Mouse (Mus musculus): ENCODE data around the gene Gorasp1. TPM values are rescaled to one million over a fixed set of nuclear protein-coding genes. Genes with fewer than 3 reads are reported as not detected.

Gene Gorasp1
- polyA plus RNA-seq, 1 experiment = 6.6 TPM

DNA sequence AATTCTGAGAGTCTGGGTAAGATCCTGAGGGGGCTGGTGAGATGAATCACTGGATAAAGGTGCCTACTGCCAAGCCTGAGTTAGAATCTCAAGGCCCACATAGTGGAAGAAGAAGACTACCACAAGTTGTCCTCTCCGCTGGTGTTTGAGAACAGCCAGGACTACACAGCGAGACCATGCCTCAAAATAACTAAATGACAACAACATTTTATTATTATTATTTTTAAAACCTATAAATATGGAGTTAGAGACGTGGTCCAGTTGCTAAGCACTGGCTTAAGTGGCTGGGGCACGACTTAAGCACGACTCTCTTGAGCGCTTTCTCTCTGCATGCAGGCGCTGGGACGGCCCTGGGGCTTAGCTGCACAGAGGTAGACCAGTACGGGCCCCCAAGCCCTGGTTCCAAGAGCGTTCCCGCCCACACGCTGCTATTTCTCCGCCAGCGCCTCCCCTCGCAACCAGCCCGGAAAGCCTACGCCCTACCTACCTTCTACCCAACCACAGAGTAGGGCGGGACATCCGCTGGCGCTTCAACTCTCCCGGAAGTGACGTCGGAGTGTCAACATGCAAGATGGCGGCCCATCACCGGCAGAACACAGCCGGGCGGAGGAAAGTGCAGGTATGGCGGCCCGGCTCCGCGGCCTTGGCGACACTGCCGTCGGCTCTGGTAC, 42.9 kb downstream of the Gorasp1 start, which contains the start of gene Wdr48:
TSS of gene Wdr48 (plus strand) at position 540 of the 671 bp plus-strand sequence.
- Histone ChIP-seq H3K4me1 (ENCODE audit: control insufficient read depth, insufficient read depth, insufficient read length) (peaks cover 6% of the 10 kb centered on the region; the same call in 1 of the 2 replicates), H3K36me3 (ENCODE audit: control insufficient read depth, insufficient read depth, low read length) (no peaks in the 10 kb centered on the region), H3K4me3 (ENCODE audit: extremely low read depth, insufficient read depth, insufficient read length) (peak within 1 kb of the TSS; percentile 84), H3K27ac (ENCODE audit: insufficient read depth, low read length) (peak within 1 kb of the TSS; percentile 79), H3K27me3 (ENCODE audit: control insufficient read depth, insufficient read depth, low read length) (no peaks in the 10 kb centered on the region)
- DNase-seq (ENCODE audit: low read depth in 1 of 2, low spot score in 2 of 2) = peak; percentile 96 to 99
- TF ChIP-seq POLR2A (IDR thresholded peaks at IDR 0.05; ENCODE audit: low read depth, low read length) = peak; percentile 42; the same call in 1 of the 2 replicates
- TF ChIP-seq CTCF (IDR thresholded peaks at IDR 0.05; ENCODE audit: extremely low read depth, insufficient read depth, insufficient read length, insufficient replicate concordance) = no peak
- 4% methylated on average over 34 of the region's 34 CpGs for WGBS

DNA sequence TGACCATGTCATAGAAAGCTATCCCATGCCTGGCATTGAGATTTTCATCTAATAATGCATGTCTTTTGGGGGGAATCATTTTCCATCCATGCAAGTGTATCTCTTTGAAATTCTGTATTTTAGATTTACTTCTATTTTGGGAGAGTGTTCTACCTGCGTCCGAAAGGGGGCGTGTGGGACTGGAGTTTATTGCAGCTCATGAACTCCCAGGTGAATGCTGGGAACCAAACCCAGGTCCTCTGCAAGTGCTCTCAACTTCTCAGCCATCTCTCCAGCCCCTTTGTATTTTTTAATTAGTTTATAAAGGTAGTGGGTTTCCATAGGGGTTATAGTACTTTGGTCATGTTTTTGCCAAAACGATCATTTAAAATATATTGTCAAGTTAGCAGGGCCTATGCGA, 43.5 kb downstream of the Gorasp1 start:
- no peak overlapping the region for H3K27ac ChIP-seq (ENCODE audit: insufficient read depth, low read length)
- DNase-seq (ENCODE audit: low read depth in 1 of 2, low spot score in 2 of 2) = no peak
- H3K4me3 ChIP-seq (ENCODE audit: extremely low read depth, insufficient read depth, insufficient read length) = no peak overlapping the region
- peaks cover 6% of the 10 kb centered on the region; the same call in 1 of the 2 replicates for H3K4me1 ChIP-seq (ENCODE audit: control insufficient read depth, insufficient read depth, insufficient read length)
- H3K27me3 ChIP-seq (ENCODE audit: control insufficient read depth, insufficient read depth, low read length) = no peaks in the 10 kb centered on the region
- WGBS = 89% methylated on average over 5 of the region's 5 CpGs
- TF ChIP-seq POLR2A (IDR thresholded peaks at IDR 0.05; ENCODE audit: low read depth, low read length) (no peak), CTCF (IDR thresholded peaks at IDR 0.05; ENCODE audit: extremely low read depth, insufficient read depth, insufficient read length, insufficient replicate concordance) (no peak)
- H3K36me3 ChIP-seq (ENCODE audit: control insufficient read depth, insufficient read depth, low read length) = no peaks in the 10 kb centered on the region

DNA sequence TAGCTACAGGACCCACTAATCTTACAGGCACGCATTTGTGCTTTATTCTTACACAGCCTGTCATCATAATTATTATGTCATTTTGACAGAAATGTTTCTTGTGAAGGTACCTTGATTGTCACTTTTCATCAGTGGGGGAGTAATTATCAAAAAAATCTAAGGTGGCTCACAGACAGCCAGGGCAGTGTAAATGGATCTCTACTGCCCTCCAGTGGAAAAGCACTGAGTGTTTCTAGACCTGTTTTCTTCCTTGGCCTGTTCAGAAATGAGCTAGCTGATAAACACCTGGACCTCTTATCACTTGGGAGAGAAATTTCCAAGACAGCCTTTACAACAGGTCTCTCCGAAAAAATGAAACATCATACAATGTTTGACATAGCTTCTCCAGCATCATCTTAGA, 46.7 kb downstream of the Gorasp1 start:
- Histone ChIP-seq H3K27ac (ENCODE audit: insufficient read depth, low read length) (no peak overlapping the region), H3K4me1 (ENCODE audit: control insufficient read depth, insufficient read depth, insufficient read length) (peaks cover 4% of the 10 kb centered on the region; the same call in 1 of the 2 replicates), H3K36me3 (ENCODE audit: control insufficient read depth, insufficient read depth, low read length) (no peaks in the 10 kb centered on the region), H3K4me3 (ENCODE audit: extremely low read depth, insufficient read depth, insufficient read length) (no peak overlapping the region), H3K27me3 (ENCODE audit: control insufficient read depth, insufficient read depth, low read length) (no peaks in the 10 kb centered on the region)
- 72% methylated on average over 2 of the region's 2 CpGs for WGBS
- TF ChIP-seq POLR2A (IDR thresholded peaks at IDR 0.05; ENCODE audit: low read depth, low read length) (no peak), CTCF (IDR thresholded peaks at IDR 0.05; ENCODE audit: extremely low read depth, insufficient read depth, insufficient read length, insufficient replicate concordance) (peak; percentile 28; the same call in 1 of the 2 replicates)
- DNase-seq (ENCODE audit: low read depth in 1 of 2, low spot score in 2 of 2) = peak; percentile 27 to 30

- Histone ChIP-seq H3K4me1 (ENCODE audit: control insufficient read depth, insufficient read depth, insufficient read length) (no peaks in the 10 kb centered on the region), H3K4me3 (ENCODE audit: extremely low read depth, insufficient read depth, insufficient read length) (no peak overlapping the region), H3K27me3 (ENCODE audit: control insufficient read depth, insufficient read depth, low read length) (no peaks in the 10 kb centered on the region), H3K36me3 (ENCODE audit: control insufficient read depth, insufficient read depth, low read length) (no peaks in the 10 kb centered on the region), H3K27ac (ENCODE audit: insufficient read depth, low read length) (no peak overlapping the region)
- no peak for TF ChIP-seq POLR2A (IDR thresholded peaks at IDR 0.05; ENCODE audit: low read depth, low read length)
- no peak for TF ChIP-seq CTCF (IDR thresholded peaks at IDR 0.05; ENCODE audit: extremely low read depth, insufficient read depth, insufficient read length, insufficient replicate concordance)
- DNase-seq (ENCODE audit: low read depth in 1 of 2, low spot score in 2 of 2) = no peak
- 86% methylated on average over 9 of the region's 9 CpGs for WGBS
Observed at GRCm38 (mm10) chr9:119889446-119889845, 47.9 kb downstream of the Gorasp1 start.

DNA sequence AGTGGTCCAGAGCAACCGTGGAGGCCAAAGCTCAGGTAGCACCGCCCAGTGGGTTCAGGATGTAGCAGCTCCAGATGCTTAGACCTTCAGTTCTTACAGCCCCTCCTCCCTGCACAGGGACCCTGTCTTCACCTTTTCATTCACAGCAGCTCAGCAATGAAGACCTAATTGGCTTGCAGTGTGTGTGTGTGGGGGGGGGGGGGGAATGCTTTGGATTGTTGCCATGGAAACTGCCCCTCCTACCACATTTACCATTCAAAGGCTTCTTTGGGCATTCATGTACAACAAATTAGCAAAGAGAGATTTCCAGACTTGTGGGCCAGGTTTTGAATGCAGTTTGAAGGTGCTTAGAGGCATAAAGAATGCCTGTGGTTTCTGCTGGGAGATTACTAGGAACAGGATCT, 48.5 kb downstream of the Gorasp1 start:
- H3K4me1 ChIP-seq (ENCODE audit: control insufficient read depth, insufficient read depth, insufficient read length) = no peaks in the 10 kb centered on the region
- H3K36me3 ChIP-seq (ENCODE audit: control insufficient read depth, insufficient read depth, low read length) = no peaks in the 10 kb centered on the region
- no peak for TF ChIP-seq POLR2A (IDR thresholded peaks at IDR 0.05; ENCODE audit: low read depth, low read length)
- no peak for TF ChIP-seq CTCF (IDR thresholded peaks at IDR 0.05; ENCODE audit: extremely low read depth, insufficient read depth, insufficient read length, insufficient replicate concordance)
- no peaks in the 10 kb centered on the region for H3K27me3 ChIP-seq (ENCODE audit: control insufficient read depth, insufficient read depth, low read length)
- no peak overlapping the region for H3K27ac ChIP-seq (ENCODE audit: insufficient read depth, low read length)
- 64% methylated on average over 2 of the region's 2 CpGs for WGBS
- DNase-seq (ENCODE audit: low read depth in 1 of 2, low spot score in 2 of 2) = no peak
- no peak overlapping the region for H3K4me3 ChIP-seq (ENCODE audit: extremely low read depth, insufficient read depth, insufficient read length)

- no peaks in the 10 kb centered on the region; the same call in 1 of the 2 replicates for H3K27me3 ChIP-seq (ENCODE audit: control insufficient read depth, insufficient read depth, low read length)
- no peaks in the 10 kb centered on the region for H3K4me1 ChIP-seq (ENCODE audit: control insufficient read depth, insufficient read depth, insufficient read length)
- no peak for TF ChIP-seq POLR2A (IDR thresholded peaks at IDR 0.05; ENCODE audit: low read depth, low read length)
- no peak for TF ChIP-seq CTCF (IDR thresholded peaks at IDR 0.05; ENCODE audit: extremely low read depth, insufficient read depth, insufficient read length, insufficient replicate concordance)
- WGBS = 86% methylated on average over 4 of the region's 4 CpGs
- DNase-seq (ENCODE audit: low read depth in 1 of 2, low spot score in 2 of 2) = no peak
- H3K36me3 ChIP-seq (ENCODE audit: control insufficient read depth, insufficient read depth, low read length) = no peaks in the 10 kb centered on the region
- H3K4me3 ChIP-seq (ENCODE audit: extremely low read depth, insufficient read depth, insufficient read length) = no peak overlapping the region
- no peak overlapping the region for H3K27ac ChIP-seq (ENCODE audit: insufficient read depth, low read length)
Observed at GRCm38 (mm10) chr9:119887144-119887901, 50.0 kb downstream of the Gorasp1 start.

Other genes with a start within 250 kb of the Gorasp1 start
- gene Scn10a, start 218.2 kb downstream of the Gorasp1 start, polyA plus RNA-seq (2012; rRNA removed) = not detected in 2 replicates
- not detected in 2 replicates for gene Scn11a, start 112.1 kb downstream of the Gorasp1 start, polyA plus RNA-seq (2012; rRNA removed)
- 27.5 and 32.8 TPM in 2 replicates for gene Wdr48, start 42.7 kb downstream of the Gorasp1 start, polyA plus RNA-seq (2012; rRNA removed)
- 0.04 and 0.15 TPM in 2 replicates for gene Ttc21a, start within 50 bp of the Gorasp1 start, polyA plus RNA-seq (2012; rRNA removed)
- gene Csrnp1, start 47.1 kb upstream of the Gorasp1 start, polyA plus RNA-seq (2012; rRNA removed) = 50.5 and 78.5 TPM in 2 replicates
- 0.08 TPM in 2 replicates for gene Xirp1, start 86.0 kb upstream of the Gorasp1 start, polyA plus RNA-seq (2012; rRNA removed)
- 14.4 and 16.8 TPM in 2 replicates for gene Cx3cr1, start 132.3 kb upstream of the Gorasp1 start, polyA plus RNA-seq (2012; rRNA removed)
- 0.82 and 1.8 TPM in 2 replicates for gene Ccr8, start 154.5 kb upstream of the Gorasp1 start, polyA plus RNA-seq (2012; rRNA removed)
- 45.7 and 48.1 TPM in 2 replicates for gene Slc25a38, start 172.8 kb upstream of the Gorasp1 start, polyA plus RNA-seq (2012; rRNA removed)
- 2,660 and 3,812 TPM in 2 replicates for gene Rpsa, start 190.1 kb upstream of the Gorasp1 start, polyA plus RNA-seq (2012; rRNA removed)
- not detected in 2 replicates for gene Mobp, start 212.1 kb upstream of the Gorasp1 start, polyA plus RNA-seq (2012; rRNA removed)